Mouse (Mus musculus) kidney, postnatal 25 days (tissue): ENCODE measurements at regions not wholly inside any gene's neighbourhood (a gene's known extent, or its start where the extent isn't known, plus 50 kb on each side); places are given as distances from the start of the nearest gene placed in this dataset.
"Not testable (repeated sequence)": the region's sequence is repeated elsewhere in the genome, so short reads cannot be mapped to it uniquely, and the experiment has no call there.

Experiments used
- DNase-seq, 2 experiments: peaks; one replicate each; pipeline ENCODE4 v3.0.0; 2021; ENCODE audit warnings: mixed read lengths in 2 of 2

GRCm38 (mm10) chr12:36933118-36933610 is 175.2 kb upstream of the Meox2 start:
- DNase-seq = peak in 1 of 2 experiments; percentile 4

- no peak for DNase-seq
Measured at GRCm38 (mm10) chr12:36943903-36944302, 164.4 kb upstream of the Meox2 start.

- peak; percentile 85 to 87 for DNase-seq
Measured at GRCm38 (mm10) chr12:36945964-36946363, 162.4 kb upstream of the Meox2 start.

- DNase-seq = no peak
Measured at GRCm38 (mm10) chr12:36947902-36948301, 160.4 kb upstream of the Meox2 start.

- DNase-seq = no peak
Measured at GRCm38 (mm10) chr12:36949096-36949738, 159.1 kb upstream of the Meox2 start.

GRCm38 (mm10) chr12:36974432-36975094 is 133.8 kb upstream of the Meox2 start:
- DNase-seq = no peak

GRCm38 (mm10) chr12:36977141-36977540 is 131.2 kb upstream of the Meox2 start:
- no peak for DNase-seq

GRCm38 (mm10) chr12:36991135-36991534 is 117.2 kb upstream of the Meox2 start:
- DNase-seq = no peak

- no peak for DNase-seq
Measured at GRCm38 (mm10) chr12:36991970-36992369, 116.4 kb upstream of the Meox2 start.

- no peak for DNase-seq
Measured at GRCm38 (mm10) chr12:37001401-37001800, 106.9 kb upstream of the Meox2 start.

- DNase-seq = no peak
Measured at GRCm38 (mm10) chr12:37005262-37005661, 103.1 kb upstream of the Meox2 start.

GRCm38 (mm10) chr12:37010306-37010705 is 98.0 kb upstream of the Meox2 start:
- DNase-seq = no peak

GRCm38 (mm10) chr12:37014401-37014800 is 93.9 kb upstream of the Meox2 start:
- no peak for DNase-seq

GRCm38 (mm10) chr12:37014945-37015344 is 93.4 kb upstream of the Meox2 start:
- not testable (repeated sequence) for DNase-seq

GRCm38 (mm10) chr12:37015474-37016248 is 92.7 kb upstream of the Meox2 start:
- no peak for DNase-seq

GRCm38 (mm10) chr12:37047191-37047590 is 61.1 kb upstream of the Meox2 start:
- DNase-seq = peak in 1 of 2 experiments; percentile 31

- DNase-seq = no peak
Measured at GRCm38 (mm10) chr12:37050596-37050995, 57.7 kb upstream of the Meox2 start.

GRCm38 (mm10) chr12:37057411-37057810 is 50.9 kb upstream of the Meox2 start:
- DNase-seq = no peak
